Mouse (Mus musculus): ENCODE results near the gene Tbx15. TPM values are rescaled to one million over a fixed set of nuclear protein-coding genes. Genes with fewer than 3 reads are reported as not detected.

Gene Tbx15
- total RNA-seq, 2 experiments from 2014 or later: 105 to 145 TPM

GRCm38 (mm10) chr3:99379616-99380250 is 139.6 kb downstream of the Tbx15 start:
- intact Hi-C loops (cut with DNase I): loop anchor here (10.0 kb wide), 1 partner anchor 355 kb away; no protein-coding TSS in a partner anchor

GRCm38 (mm10) chr3:99387127-99387526 is 146.9 kb downstream of the Tbx15 start:
- TF ChIP-seq CTCF (IDR thresholded peaks at IDR 0.05): no peak
- Histone ChIP-seq H3K4me3 (no peak overlapping the region), H3K27ac (no peak overlapping the region)
- no peak for DNase-seq
- intact Hi-C loops (cut with DNase I): loop anchor here (10.0 kb wide), 1 partner anchor 348 kb away; no protein-coding TSS in a partner anchor

More at GRCm38 (mm10) chr3:99379616-99380250, 139.6 kb downstream of the Tbx15 start:
- peak overlapping the region; percentile 48 for H3K27ac ChIP-seq
- H3K4me3 ChIP-seq: no peak overlapping the region
- TF ChIP-seq CTCF (IDR thresholded peaks at IDR 0.05): no peak
- peak; percentile 25 for DNase-seq

Small RNA genes lying within 50 kb of the gene (microRNA-seq; reads per million reads assigned to microRNA genes)
- not detected for gene Mir6481

Other genes with a start within 250 kb of the Tbx15 start
- 1 to 10 TPM; 5.3 to 7.8 TPM for gene Wars2, start 99.3 kb upstream of the Tbx15 start, total RNA-seq (2021)

All from gastrocnemius, adult 2 months (tissue).